Mouse (Mus musculus): ENCODE data around the gene Olfr710. TPM values are rescaled to one million over a fixed set of nuclear protein-coding genes. Genes with fewer than 3 reads are reported as not detected.

Gene Olfr710
- not detected for total RNA-seq (2023)

DNA sequence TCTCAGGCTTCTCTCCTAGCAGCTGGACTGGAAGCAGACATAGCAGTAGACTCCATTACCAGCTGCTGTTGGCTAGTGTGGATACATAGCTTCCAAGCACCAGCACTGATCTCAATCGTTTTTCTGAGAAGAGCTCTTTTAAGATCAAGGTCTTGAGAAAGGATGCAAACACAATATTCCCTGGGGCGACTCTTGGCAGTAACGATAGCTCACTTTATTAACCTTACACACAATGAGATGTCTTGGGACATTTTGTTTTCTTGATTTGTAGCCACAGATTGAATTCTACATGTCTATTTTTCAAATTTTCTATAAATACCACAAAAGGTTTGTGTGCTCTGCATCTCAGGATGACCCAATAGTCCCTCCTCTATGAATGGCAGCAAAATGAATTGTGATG, at the start of gene Olfr710:
Olfr710 (minus strand) TSS at position 101 of the 400 bp plus-strand sequence.

DNA sequence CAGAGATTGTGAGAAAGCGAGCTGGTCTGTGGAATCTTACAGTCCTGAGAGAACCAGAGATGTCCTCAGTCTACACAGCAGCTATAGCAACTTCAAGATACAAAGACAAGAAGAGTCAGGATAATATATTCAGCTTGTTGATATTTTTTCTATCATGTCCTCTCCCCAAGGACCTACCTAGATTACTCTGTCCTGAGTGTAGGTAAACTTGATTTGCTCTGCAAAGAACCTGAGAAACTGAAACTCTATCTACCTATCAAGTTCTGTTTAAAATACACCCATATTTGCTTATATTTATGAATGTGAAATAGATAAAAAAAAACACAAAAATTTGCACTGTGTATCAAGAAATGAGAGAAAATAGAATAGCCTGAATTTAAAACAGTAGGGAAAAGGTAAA, 27.2 kb upstream of the Olfr710 start, which contains the start of gene Olfr711:
Olfr711 (minus strand) TSS at position 101 of the 400 bp plus-strand sequence.

GRCm38 (mm10) chr7:106963837-106964236, 15.7 kb upstream of the Olfr710 start, which contains the start of gene Olfr6:
Olfr6 (minus strand) TSS chr7:106963937.

GRCm38 (mm10) chr7:106932119-106932518, 16.0 kb downstream of the Olfr710 start, which contains the start of gene Olfr709-ps1:
Olfr709-ps1 (minus strand) TSS chr7:106932219.

DNA sequence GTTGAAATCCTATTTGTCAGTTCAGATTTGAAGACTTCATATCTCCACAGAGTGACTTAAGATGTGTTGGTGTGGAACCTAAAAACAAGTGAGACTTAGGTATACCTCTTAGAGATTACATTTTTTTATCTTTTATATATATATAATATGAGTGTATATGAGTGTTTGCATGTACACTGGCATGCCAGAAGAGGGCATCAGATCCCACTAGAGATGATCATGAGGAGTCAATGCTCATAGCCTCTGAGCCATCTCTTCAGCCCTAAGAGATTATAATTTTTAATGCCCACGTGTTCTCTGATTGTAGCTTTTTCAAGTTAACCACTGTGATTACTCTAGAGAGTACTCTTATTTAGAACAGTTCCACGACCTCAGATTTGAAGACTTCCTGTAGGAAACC, 40.4 kb downstream of the Olfr710 start, which contains the start of gene Olfr1532-ps1:
Olfr1532-ps1 (plus strand) TSS at position 326 of the 400 bp plus-strand sequence.

GRCm38 (mm10) chr7:106901141-106901540, 47.0 kb downstream of the Olfr710 start, which contains the start of gene Olfr707:
Olfr707 (minus strand) TSS chr7:106901241.

Other genes with a start within 250 kb of the Olfr710 start
- not detected for gene Olfr695, start 231.9 kb downstream of the Olfr710 start, total RNA-seq (2023)
- gene Olfr697, start 205.9 kb downstream of the Olfr710 start, total RNA-seq (2023): not detected
- gene Olfr698, start 192.9 kb downstream of the Olfr710 start, total RNA-seq (2023): not detected
- not detected for gene Olfr699, start 155.1 kb downstream of the Olfr710 start, total RNA-seq (2023)
- not detected for gene Olfr700, start 139.5 kb downstream of the Olfr710 start, total RNA-seq (2023)
- not detected for gene Olfr701, start 134.2 kb downstream of the Olfr710 start, total RNA-seq (2023)
- not detected for gene Olfr702, start 114.4 kb downstream of the Olfr710 start, total RNA-seq (2023)
- gene Olfr703, start 105.0 kb downstream of the Olfr710 start, total RNA-seq (2023): not detected
- gene Olfr704, start 85.1 kb downstream of the Olfr710 start, total RNA-seq (2023): not detected
- gene Olfr705, start 71.4 kb downstream of the Olfr710 start, total RNA-seq (2023): not detected
- not detected for gene Olfr706, start 60.1 kb downstream of the Olfr710 start, total RNA-seq (2023)
- gene Olfr707, start 47.1 kb downstream of the Olfr710 start, total RNA-seq (2023): not detected
- gene Olfr1532-ps1, start 40.3 kb downstream of the Olfr710 start, total RNA-seq (2023): not detected
- under 1 TPM; 0.07 to 0.22 TPM for gene Olfr709-ps1, start 16.1 kb downstream of the Olfr710 start, total RNA-seq (2023)
- gene Olfr6, start 15.6 kb upstream of the Olfr710 start, total RNA-seq (2023): not detected
- gene Olfr711, start 27.1 kb upstream of the Olfr710 start, total RNA-seq (2023): not detected
- gene Olfr2, start 57.8 kb upstream of the Olfr710 start, total RNA-seq (2023): not detected
- gene Olfr713, start 82.9 kb upstream of the Olfr710 start, total RNA-seq (2023): not detected
- not detected for gene Olfr714, start 122.7 kb upstream of the Olfr710 start, total RNA-seq (2023)
- gene Olfr17, start 144.9 kb upstream of the Olfr710 start, total RNA-seq (2023): not detected
- gene Olfr715b, start 162.1 kb upstream of the Olfr710 start, total RNA-seq (2023): not detected
- gene Olfr715, start 182.8 kb upstream of the Olfr710 start, total RNA-seq (2023): not detected
- not detected for gene Olfr716, start 190.0 kb upstream of the Olfr710 start, total RNA-seq (2023)
- gene Nlrp14, start 218.7 kb upstream of the Olfr710 start, total RNA-seq (2023): not detected

All from neutrophil, adult 59 days (primary cell).